ENCODE assay signal across 8 mouse cellular contexts in genomic region chr4:148166986-148167385, GRCm38 (mm10). TPM values are rescaled to one million over a fixed set of nuclear protein-coding genes. Genes with fewer than 3 reads are reported as not detected.
DNase-seq lines count a peak whose midpoint lies in the region; ATAC-seq and TF ChIP-seq lines count a peak whose summit lies in the region.

No protein-coding gene starts in this region.

- no peak; the same call in 1 of the 2 replicates for ATAC-seq in heart, embryonic 14.5 days (ENCODE audit: insufficient number of reproducible peaks, insufficient read depth, low FRiP score, low read depth)
- ATAC-seq in lung, postnatal 0 days, result no peak
- no peak for ATAC-seq in activated CD4-positive, CD25-positive, alpha-beta regulatory T cell, adult 4 months

- H3K9ac ChIP-seq in heart, embryonic 14.5 days (ENCODE audit: low read length), result no peak overlapping the region
- no peak overlapping the region for H3K9ac ChIP-seq in lung, postnatal 0 days (replicated peaks; ENCODE audit: low read depth)

- peak; percentile 49 to 58 for DNase-seq in CD8-positive naive resting alpha-beta T cell, adult 2 months (ENCODE audit: low read depth in 2 of 2, low spot score in 2 of 2)
- peak; percentile 80 for DNase-seq in adipocyte (ENCODE audit: low spot score)
- peak; percentile 79 for DNase-seq in embryo, embryonic 11 days
- DNase-seq in kidney, postnatal 25 days, result peak; percentile 77 to 87
- DNase-seq in lung, postnatal 0 days (ENCODE audit: low spot score), result peak; percentile 69
- peak; percentile 84 for DNase-seq in retina, postnatal 1 day

- peak; percentile 71 for TF ChIP-seq CTCF in lung, postnatal 0 days (IDR thresholded peaks at IDR 0.05)

- no peak for TF ChIP-seq EP300 in lung, postnatal 0 days (IDR thresholded peaks at IDR 0.05)

- no peaks in the 10 kb centered on the region for H3K36me3 ChIP-seq in heart, embryonic 14.5 days (ENCODE audit: control insufficient read depth, insufficient read depth, low read length)
- no peaks in the 10 kb centered on the region for H3K36me3 ChIP-seq in lung, postnatal 0 days (ENCODE audit: insufficient read depth, low read length)

- peaks cover 3 to 4% of the 10 kb centered on the region in 2 experiments; a peak in 1 of 4 replicates for H3K4me1 ChIP-seq in heart, embryonic 14.5 days (ENCODE audit: control insufficient read depth in 2 of 2, insufficient read depth in 2 of 2, low read length in 2 of 2)
- no peaks in the 10 kb centered on the region for H3K4me1 ChIP-seq in lung, postnatal 0 days (ENCODE audit: insufficient read depth, low read depth, low read length)

- H3K4me3 ChIP-seq in heart, embryonic 14.5 days (ENCODE audit: control insufficient read depth in 1 of 2, insufficient read depth in 1 of 2, low read depth in 1 of 2, low read length in 2 of 2), result no peak overlapping the region
- no peak overlapping the region for H3K4me3 ChIP-seq in lung, postnatal 0 days (ENCODE audit: low read depth, low read length)

- peaks cover 80% of the 10 kb centered on the region for H3K27me3 ChIP-seq in heart, embryonic 14.5 days (ENCODE audit: control insufficient read depth, insufficient read depth, low read length)
- H3K27me3 ChIP-seq in lung, postnatal 0 days (replicated peaks; ENCODE audit: insufficient read depth, low read length), result peaks cover 49% of the 10 kb centered on the region

- WGBS in heart, embryonic 14.5 days, result 28% methylated on average over 4 of the region's 4 CpGs
- WGBS in lung, postnatal 0 days, result 11% methylated on average over 4 of the region's 4 CpGs

- no peaks in the 10 kb centered on the region for H3K9me3 ChIP-seq in heart, embryonic 14.5 days (ENCODE audit: control insufficient read depth, low read length)
- no peaks in the 10 kb centered on the region for H3K9me3 ChIP-seq in lung, postnatal 0 days (ENCODE audit: low read length)

- no peak overlapping the region for H3K27ac ChIP-seq in heart, embryonic 14.5 days (replicated peaks in 1 of 2; ENCODE audit: control insufficient read depth in 1 of 2, insufficient read depth in 1 of 2, low read depth in 2 of 2, low read length in 2 of 2)
- no peak overlapping the region for H3K27ac ChIP-seq in lung, postnatal 0 days (ENCODE audit: low read length)

- H3K4me2 ChIP-seq in heart, embryonic 14.5 days (ENCODE audit: low read length), result peak overlapping the region; percentile 37; the same call in 1 of the 2 replicates
- no peak overlapping the region for H3K4me2 ChIP-seq in lung, postnatal 0 days (replicated peaks; ENCODE audit: low read depth, low read length)

RNA-seq across cellular contexts. Expression of gene Fbxo2, which starts 6.6 kb away (rescaled TPM):
- 0.15 TPM in 1 of 2 replicates, not detected in the other for polyA plus RNA-seq in heart, embryonic 14.5 days (2014; fragmentation: Nextera tagmentation; extraction: Ambion mirVana)
- polyA plus RNA-seq in lung, postnatal 0 days (2015; fragmentation: Nextera tagmentation; extraction: Ambion mirVana), result 0.42 and 0.66 TPM in 2 replicates
- not detected for polyA plus RNA-seq in activated CD4-positive, CD25-positive, alpha-beta regulatory T cell, adult 4 months (2017; shearing (Covaris generic))

RNA-seq across cellular contexts. Expression of gene Fbxo44, which starts 6.7 kb away (rescaled TPM):
- polyA plus RNA-seq in heart, embryonic 14.5 days (2014; fragmentation: Nextera tagmentation; extraction: Ambion mirVana), result 28.3 and 31.2 TPM in 2 replicates
- polyA plus RNA-seq in lung, postnatal 0 days (2015; fragmentation: Nextera tagmentation; extraction: Ambion mirVana), result 7.1 and 8.4 TPM in 2 replicates
- 1 to 10 TPM in 1 of 2 experiments, under 1 TPM in 1; 0.29 to 6.2 TPM for polyA plus RNA-seq in activated CD4-positive, CD25-positive, alpha-beta regulatory T cell, adult 4 months (2017; shearing (Covaris generic))

RNA-seq across cellular contexts. Expression of gene Fbxo6, which starts 15.0 kb away (rescaled TPM):
- polyA plus RNA-seq in heart, embryonic 14.5 days (2014; fragmentation: Nextera tagmentation; extraction: Ambion mirVana), result 18.5 and 18.8 TPM in 2 replicates
- 53.1 and 58.5 TPM in 2 replicates for polyA plus RNA-seq in lung, postnatal 0 days (2015; fragmentation: Nextera tagmentation; extraction: Ambion mirVana)
- polyA plus RNA-seq in activated CD4-positive, CD25-positive, alpha-beta regulatory T cell, adult 4 months (2017; shearing (Covaris generic)), result 10 to 100 TPM; 48.2 to 57.2 TPM

RNA-seq across cellular contexts. Expression of gene Draxin, which starts 36.5 kb away (rescaled TPM):
- polyA plus RNA-seq in heart, embryonic 14.5 days (2014; fragmentation: Nextera tagmentation; extraction: Ambion mirVana), result not detected in 2 replicates
- polyA plus RNA-seq in lung, postnatal 0 days (2015; fragmentation: Nextera tagmentation; extraction: Ambion mirVana), result 0.06 TPM in 2 replicates
- under 1 TPM in 1 of 2 experiments, not detected in 1; 0.11 TPM for polyA plus RNA-seq in activated CD4-positive, CD25-positive, alpha-beta regulatory T cell, adult 4 months (2017; shearing (Covaris generic))

RNA-seq across cellular contexts. Expression of gene Mad2l2, which starts 36.8 kb away (rescaled TPM):
- 40.9 and 42.1 TPM in 2 replicates for polyA plus RNA-seq in heart, embryonic 14.5 days (2014; fragmentation: Nextera tagmentation; extraction: Ambion mirVana)
- 35.2 and 35.7 TPM in 2 replicates for polyA plus RNA-seq in lung, postnatal 0 days (2015; fragmentation: Nextera tagmentation; extraction: Ambion mirVana)
- 10 to 100 TPM; 39.2 to 48.2 TPM for polyA plus RNA-seq in activated CD4-positive, CD25-positive, alpha-beta regulatory T cell, adult 4 months (2017; shearing (Covaris generic))
